Mouse (Mus musculus): ENCODE results near the gene Tmem136. TPM values are rescaled to one million over a fixed set of nuclear protein-coding genes. Genes with fewer than 3 reads are reported as not detected.

Gene Tmem136
- total RNA-seq, 1 experiment: 5.1 TPM

DNA sequence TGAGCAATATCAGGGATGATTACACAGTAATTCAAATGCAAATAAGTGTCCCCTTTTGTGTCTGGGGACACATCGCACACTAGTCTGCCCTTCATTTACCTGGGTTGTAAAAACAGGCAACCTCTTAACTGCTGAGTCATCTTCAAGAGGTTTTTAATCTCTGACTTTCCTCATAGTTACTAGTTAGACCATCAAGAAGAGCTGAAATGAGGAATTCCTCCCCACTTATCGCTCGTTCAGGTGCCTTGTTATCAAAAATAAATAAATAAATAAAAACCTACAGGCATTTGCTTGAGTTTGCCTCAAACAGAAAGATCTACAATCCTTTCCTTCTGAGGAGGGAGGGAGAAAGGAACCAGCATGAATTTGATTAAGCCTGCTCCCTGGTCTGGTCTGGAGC is 7.6 kb downstream of the Tmem136 start:
- Histone ChIP-seq H3K36me3 (ENCODE audit: control insufficient read depth, insufficient read depth, low read length, poor library complexity, severe bottlenecking) (peaks cover 6% of the 10 kb centered on the region; the same call in 1 of the 2 replicates), H3K9ac (ENCODE audit: insufficient read depth, low read depth, low read length, poor library complexity, severe bottlenecking) (peak overlapping the region; percentile 56; the same call in 1 of the 2 replicates), H3K4me1 (ENCODE audit: control insufficient read depth in 2 of 2, insufficient read depth in 2 of 2, low read length in 2 of 2, poor library complexity in 1 of 2) (peaks cover 2 to 5% of the 10 kb centered on the region in 2 experiments; a peak in 3 of 4 replicates), H3K4me3 (ENCODE audit: insufficient read depth in 1 of 2, low read depth in 1 of 2, low read length in 2 of 2, poor library complexity in 1 of 2, severe bottlenecking in 1 of 2) (no peak overlapping the region), H3K9me3 (ENCODE audit: control insufficient read depth, insufficient read depth, low read depth, low read length) (no peaks in the 10 kb centered on the region), H3K27ac (ENCODE audit: insufficient read depth, low read depth, low read length, poor library complexity, severe bottlenecking) (no peak overlapping the region; the same call in 1 of the 2 replicates)
- TF ChIP-seq ZNF384 (IDR thresholded peaks at IDR 0.05; ENCODE audit: low read depth, low read length) (no peak), MAFK (IDR thresholded peaks at IDR 0.05; ENCODE audit: insufficient read depth, low read depth, low read length) (peak; percentile 64; the same call in 1 of the 2 replicates)
- in situ Hi-C loops (cut with MboI; ENCODE audit: low sequenced_read_pairs in 2 of 2, unreplicated experiment in 2 of 2): no loop called here
- DNase-seq (ENCODE audit: low read depth, low spot score): no peak

DNA sequence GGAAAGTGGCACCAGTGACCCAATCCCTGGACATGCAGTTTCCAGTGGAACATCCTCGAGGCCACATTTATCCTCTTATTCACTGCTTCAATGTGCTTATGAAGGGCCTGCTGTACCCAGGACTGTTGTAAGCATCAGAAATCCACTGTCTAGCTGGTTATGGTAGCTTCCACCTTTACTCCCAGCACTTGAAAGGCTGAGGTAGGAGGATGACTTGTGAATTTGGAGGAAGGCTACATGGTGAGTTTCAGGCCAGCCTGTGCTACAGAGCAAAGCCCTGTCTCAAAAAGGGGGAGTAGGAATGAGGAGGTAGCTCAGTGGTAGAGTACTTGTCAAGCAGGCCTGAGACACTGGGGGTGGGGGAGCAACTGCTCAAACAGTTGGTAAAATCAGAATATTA is 8.3 kb downstream of the Tmem136 start:
- DNase-seq (ENCODE audit: low read depth, low spot score): no peak
- TF ChIP-seq ZC3H11A (IDR thresholded peaks at IDR 0.05; ENCODE audit: borderline replicate concordance, low read depth, low read length) (no peak), ZNF384 (IDR thresholded peaks at IDR 0.05; ENCODE audit: low read depth, low read length) (no peak), CHD2 (IDR thresholded peaks at IDR 0.05; ENCODE audit: low read depth, low read length) (no peak), MAFK (IDR thresholded peaks at IDR 0.05; ENCODE audit: insufficient read depth, low read depth, low read length) (no peak), HCFC1 (IDR thresholded peaks at IDR 0.05; ENCODE audit: borderline replicate concordance, insufficient read depth, low read length) (no peak)
- in situ Hi-C loops (cut with MboI; ENCODE audit: low sequenced_read_pairs in 2 of 2, unreplicated experiment in 2 of 2): no loop called here

DNA sequence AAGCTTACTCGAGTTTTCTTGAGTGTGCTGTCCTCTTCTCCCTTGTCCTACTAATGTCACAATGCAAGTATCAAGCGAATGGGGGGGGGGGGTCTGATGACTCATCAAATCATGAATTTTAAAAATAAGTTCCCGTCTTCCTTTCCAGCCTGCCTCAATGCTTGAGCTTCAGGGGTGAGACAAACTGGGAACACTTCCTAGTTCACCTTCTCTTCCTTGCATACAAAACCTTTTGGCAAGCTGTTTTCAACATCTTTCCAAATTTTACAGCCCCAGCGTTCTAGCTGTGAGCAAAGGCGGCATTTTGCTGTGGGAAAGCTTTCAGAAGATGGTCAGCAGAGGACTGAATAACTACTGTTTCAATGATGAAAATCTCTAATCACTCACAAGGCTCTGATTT is 8.8 kb downstream of the Tmem136 start:
- H3K4me3 ChIP-seq (ENCODE audit: insufficient read depth in 1 of 2, low read depth in 1 of 2, low read length in 2 of 2, poor library complexity in 1 of 2, severe bottlenecking in 1 of 2): no peak overlapping the region
- in situ Hi-C loops (cut with MboI; ENCODE audit: low sequenced_read_pairs in 2 of 2, unreplicated experiment in 2 of 2): no loop called here

More for the DNA sequence above, 8.3 kb downstream of the Tmem136 start:
- H3K4me1 ChIP-seq (ENCODE audit: control insufficient read depth in 2 of 2, insufficient read depth in 2 of 2, low read length in 2 of 2, poor library complexity in 1 of 2): peaks cover 2 to 5% of the 10 kb centered on the region in 2 experiments; a peak in 3 of 4 replicates
- H3K27ac ChIP-seq (ENCODE audit: insufficient read depth, low read depth, low read length, poor library complexity, severe bottlenecking): no peak overlapping the region
- H3K36me3 ChIP-seq (ENCODE audit: control insufficient read depth, insufficient read depth, low read length, poor library complexity, severe bottlenecking): peaks cover 6% of the 10 kb centered on the region; the same call in 1 of the 2 replicates
- no peaks in the 10 kb centered on the region for H3K9me3 ChIP-seq (ENCODE audit: control insufficient read depth, insufficient read depth, low read depth, low read length)
- no peak overlapping the region for H3K4me3 ChIP-seq (ENCODE audit: insufficient read depth in 1 of 2, low read depth in 1 of 2, low read length in 2 of 2, poor library complexity in 1 of 2, severe bottlenecking in 1 of 2)
- no peak overlapping the region for H3K9ac ChIP-seq (ENCODE audit: insufficient read depth, low read depth, low read length, poor library complexity, severe bottlenecking)

DNA sequence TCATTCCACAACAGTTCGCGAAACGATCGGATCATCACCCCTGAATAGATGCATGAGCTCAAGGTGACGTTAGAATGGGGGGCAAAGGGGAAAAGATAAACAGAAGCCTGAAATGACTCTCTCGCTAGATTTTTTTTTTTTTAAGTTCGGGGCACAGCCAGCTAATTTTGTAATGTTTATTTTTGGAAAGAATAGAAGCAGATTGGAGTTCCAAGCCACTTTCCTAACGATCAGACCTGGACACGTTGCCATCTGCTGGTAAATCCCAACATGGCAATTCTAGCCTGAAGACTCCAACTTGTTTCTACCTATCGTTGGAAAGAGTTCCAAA is 9.2 kb downstream of the Tmem136 start, which contains the start of gene Arhgef12:
TSS of gene Arhgef12 (minus strand) at position 53 of the 331 bp plus-strand sequence.
- H3K4me1 ChIP-seq (ENCODE audit: control insufficient read depth in 2 of 2, insufficient read depth in 2 of 2, low read length in 2 of 2, poor library complexity in 1 of 2): peaks cover 2 to 5% of the 10 kb centered on the region in 2 experiments
- DNase-seq (ENCODE audit: low read depth, low spot score): no peak
- peak within 1 kb of the TSS; percentile 90 to 97 for H3K4me3 ChIP-seq (ENCODE audit: insufficient read depth in 1 of 2, low read depth in 1 of 2, low read length in 2 of 2, poor library complexity in 1 of 2, severe bottlenecking in 1 of 2)
- H3K9ac ChIP-seq (ENCODE audit: insufficient read depth, low read depth, low read length, poor library complexity, severe bottlenecking): peak within 1 kb of the TSS; percentile 83
- no peak within 1 kb of the TSS; the same call in 1 of the 2 replicates for H3K27ac ChIP-seq (ENCODE audit: insufficient read depth, low read depth, low read length, poor library complexity, severe bottlenecking)
- in situ Hi-C loops (cut with MboI; ENCODE audit: low sequenced_read_pairs in 2 of 2, unreplicated experiment in 2 of 2): no loop called here
- H3K36me3 ChIP-seq (ENCODE audit: control insufficient read depth, insufficient read depth, low read length, poor library complexity, severe bottlenecking): peaks cover 6% of the 10 kb centered on the region; the same call in 1 of the 2 replicates
- TF ChIP-seq CHD2 (IDR thresholded peaks at IDR 0.05; ENCODE audit: low read depth, low read length) (no peak), ZC3H11A (IDR thresholded peaks at IDR 0.05; ENCODE audit: borderline replicate concordance, low read depth, low read length) (0 out of 2 replicates have a peak, but pooled peaks have one; percentile 16)
- no peaks in the 10 kb centered on the region for H3K9me3 ChIP-seq (ENCODE audit: control insufficient read depth, insufficient read depth, low read depth, low read length)

More for the DNA sequence above, 8.8 kb downstream of the Tmem136 start:
- TF ChIP-seq CHD2 (IDR thresholded peaks at IDR 0.05; ENCODE audit: low read depth, low read length): no peak
- no peak for TF ChIP-seq ZNF384 (IDR thresholded peaks at IDR 0.05; ENCODE audit: low read depth, low read length)
- TF ChIP-seq ZC3H11A (IDR thresholded peaks at IDR 0.05; ENCODE audit: borderline replicate concordance, low read depth, low read length): no peak
- no peak for TF ChIP-seq HCFC1 (IDR thresholded peaks at IDR 0.05; ENCODE audit: borderline replicate concordance, insufficient read depth, low read length)
- TF ChIP-seq MAFK (IDR thresholded peaks at IDR 0.05; ENCODE audit: insufficient read depth, low read depth, low read length): 0 out of 2 replicates have a peak, but pooled peaks have one; percentile 3
- DNase-seq (ENCODE audit: low read depth, low spot score): no peak
- Histone ChIP-seq H3K9me3 (ENCODE audit: control insufficient read depth, insufficient read depth, low read depth, low read length) (no peaks in the 10 kb centered on the region), H3K36me3 (ENCODE audit: control insufficient read depth, insufficient read depth, low read length, poor library complexity, severe bottlenecking) (peaks cover 6% of the 10 kb centered on the region; the same call in 1 of the 2 replicates), H3K4me1 (ENCODE audit: control insufficient read depth in 2 of 2, insufficient read depth in 2 of 2, low read length in 2 of 2, poor library complexity in 1 of 2) (peaks cover 2 to 5% of the 10 kb centered on the region in 2 experiments; a peak in 3 of 4 replicates), H3K27ac (ENCODE audit: insufficient read depth, low read depth, low read length, poor library complexity, severe bottlenecking) (no peak overlapping the region), H3K9ac (ENCODE audit: insufficient read depth, low read depth, low read length, poor library complexity, severe bottlenecking) (no peak overlapping the region)

Measured in ES-E14 (cell line).